Mouse (Mus musculus): Measurements from ENCODE around the gene Erp29.

GRCm38 (mm10) chr5:121454503-121454782, 2.1 kb upstream of the Erp29 start:
- TF ChIP-seq CTCF (IDR thresholded peaks at IDR 0.05; ENCODE audit: control insufficient read depth, insufficient read depth, insufficient read length): no peak
- TF ChIP-seq USF1 (IDR thresholded peaks at IDR 0.05; ENCODE audit: low read depth): no peak
- no peak for TF ChIP-seq MYOD1 (IDR thresholded peaks at IDR 0.05; ENCODE audit: control insufficient read depth, insufficient read length, low read depth)
- no peak for TF ChIP-seq MAX (IDR thresholded peaks at IDR 0.05)
- no peak for TF ChIP-seq CEBPB (IDR thresholded peaks at IDR 0.05; ENCODE audit: low read depth)
- TF ChIP-seq MYOG (IDR thresholded peaks at IDR 0.05; ENCODE audit: control insufficient read depth, extremely low read depth, insufficient read length): no peak
- TF ChIP-seq FOSL1 (IDR thresholded peaks at IDR 0.05; ENCODE audit: insufficient read depth, low read length, poor library complexity, severe bottlenecking): no peak
